Mouse (Mus musculus) urinary bladder, postnatal 4 days (tissue): Measurements from ENCODE around the gene Ebi3.
"Not testable (repeated sequence)": the region's sequence is repeated elsewhere in the genome, so short reads cannot be mapped to it uniquely, and the experiment has no call there.

Experiments
- DNase-seq, 2 experiments: peaks; one replicate each; pipeline ENCODE4 v3.0.0; 2021 to 2022; ENCODE audit warnings: low spot score in 2 of 2

Gene Ebi3

DNA sequence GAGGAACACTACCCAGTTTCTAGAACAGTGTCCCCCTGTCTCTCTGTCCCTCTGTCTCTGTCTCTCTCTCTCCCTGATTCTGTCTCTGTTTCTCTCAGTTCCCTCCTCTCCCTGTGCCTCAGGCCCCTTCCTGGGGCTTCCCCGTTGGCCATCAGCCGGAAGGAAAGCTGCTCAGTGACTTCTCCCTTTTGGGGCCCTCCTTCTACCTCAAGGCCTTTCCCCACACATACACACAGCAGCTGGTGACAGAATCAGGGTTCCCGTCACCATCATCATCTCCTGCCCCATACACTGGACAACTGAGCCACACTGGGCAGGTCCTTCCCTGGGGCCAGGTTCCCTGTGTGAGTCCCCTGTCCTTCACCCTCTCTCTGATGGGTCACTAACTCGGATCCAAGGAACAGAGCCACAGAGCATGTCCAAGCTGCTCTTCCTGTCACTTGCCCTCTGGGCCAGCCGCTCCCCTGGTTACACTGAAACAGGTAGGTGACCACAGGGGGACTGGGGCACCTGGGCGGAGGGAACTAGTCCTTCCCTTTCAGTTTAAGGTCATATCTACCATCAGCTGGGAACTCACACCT, at the start of gene Ebi3:
Ebi3 (plus strand) TSS at position 194 of the 581 bp plus-strand sequence.
- peak; percentile 17 to 57 for DNase-seq

GRCm38 (mm10) chr17:55903087-55903486, 49.4 kb upstream of the Ebi3 start:
- no peak for DNase-seq

GRCm38 (mm10) chr17:55903687-55904086, 48.8 kb upstream of the Ebi3 start:
- DNase-seq = no peak

- DNase-seq = no peak
Measured at GRCm38 (mm10) chr17:55904131-55904530, 48.3 kb upstream of the Ebi3 start.

DNA sequence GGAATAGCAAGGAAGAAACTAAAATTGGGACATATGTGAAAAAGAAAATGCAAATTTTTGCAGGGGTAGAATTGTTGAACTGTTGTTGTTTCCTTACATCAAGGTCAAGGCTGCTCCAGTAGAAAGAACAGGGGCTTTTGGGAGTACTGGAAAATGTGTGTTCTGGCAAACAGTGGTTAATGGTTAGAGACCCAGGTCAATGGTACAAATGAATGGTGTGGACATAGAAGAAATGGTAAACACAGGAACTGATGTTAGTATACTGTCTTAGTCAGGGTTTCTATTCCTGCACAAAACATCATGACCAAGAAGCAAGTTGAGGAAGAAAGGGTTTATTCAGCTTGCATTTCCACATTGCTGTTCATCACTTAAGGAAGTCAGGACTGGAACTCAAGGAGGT, 45.8 kb upstream of the Ebi3 start:
- DNase-seq = no peak

- peak; percentile 48 to 61 for DNase-seq
Measured at GRCm38 (mm10) chr17:55931553-55932502, 20.6 kb upstream of the Ebi3 start.

DNA sequence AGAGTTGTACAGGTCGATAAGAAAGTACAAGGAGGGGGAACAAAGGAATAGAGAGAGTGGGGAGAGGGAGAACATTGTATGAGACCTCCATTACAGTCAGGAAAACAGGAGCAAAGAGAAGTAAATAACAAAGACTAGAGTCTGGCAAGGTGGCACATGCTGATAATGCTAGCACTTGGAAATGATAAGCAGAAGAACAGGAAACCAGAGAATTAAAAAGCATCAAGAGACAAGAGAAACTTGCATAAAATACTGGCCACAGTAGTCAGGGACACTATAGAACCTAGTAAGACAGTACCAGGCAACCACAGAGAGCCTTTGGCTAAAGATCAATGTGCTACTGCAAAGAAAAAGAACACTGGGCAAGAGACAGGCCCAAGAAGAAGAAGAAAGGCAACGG, 19.8 kb upstream of the Ebi3 start:
- DNase-seq = no peak

GRCm38 (mm10) chr17:55933191-55933590, 19.2 kb upstream of the Ebi3 start:
- DNase-seq = peak in 1 of 2 experiments; percentile 57

GRCm38 (mm10) chr17:55944387-55944865, 8.0 kb upstream of the Ebi3 start:
- not testable (repeated sequence) for DNase-seq

DNA sequence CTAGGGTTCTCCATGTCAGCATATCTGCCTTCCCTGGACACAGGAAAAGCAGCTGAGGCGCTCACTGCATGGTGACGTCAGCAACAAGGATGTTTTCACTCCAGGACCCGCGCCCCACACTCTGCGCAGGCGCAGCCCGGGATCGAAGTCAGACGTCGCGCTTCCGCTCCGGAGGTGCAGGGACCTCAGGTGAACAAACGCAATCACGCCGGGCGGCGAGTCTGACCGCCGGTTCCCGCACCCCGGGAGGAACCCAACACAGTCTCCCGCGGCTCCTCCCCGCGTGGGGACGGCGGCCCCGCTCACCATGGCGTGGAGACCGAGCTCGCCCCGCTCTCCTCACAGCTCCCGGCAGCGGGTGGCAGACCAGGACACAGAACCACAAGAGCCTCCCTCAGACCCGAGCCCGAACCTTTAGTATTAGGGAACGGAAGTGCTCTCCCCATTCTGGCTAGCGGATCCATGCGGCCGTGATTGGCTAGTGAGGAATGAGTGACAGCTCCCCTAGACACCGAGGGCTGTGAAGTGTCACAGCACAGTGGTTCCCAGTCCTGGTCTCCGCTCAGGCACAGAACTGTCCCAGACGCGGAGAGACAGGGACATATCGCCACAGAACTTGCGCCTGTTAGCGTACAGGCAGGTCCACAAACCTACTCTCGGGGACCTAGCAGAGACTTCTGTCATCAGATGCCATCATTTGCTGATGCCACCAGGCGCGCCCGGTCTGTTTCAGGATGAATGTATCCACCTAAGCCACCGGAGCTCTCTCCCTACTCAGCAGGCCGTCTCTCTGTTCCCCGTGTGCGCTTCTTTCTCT, 7.4 kb upstream of the Ebi3 start:
- peak; percentile 86 to 91 for DNase-seq

DNA sequence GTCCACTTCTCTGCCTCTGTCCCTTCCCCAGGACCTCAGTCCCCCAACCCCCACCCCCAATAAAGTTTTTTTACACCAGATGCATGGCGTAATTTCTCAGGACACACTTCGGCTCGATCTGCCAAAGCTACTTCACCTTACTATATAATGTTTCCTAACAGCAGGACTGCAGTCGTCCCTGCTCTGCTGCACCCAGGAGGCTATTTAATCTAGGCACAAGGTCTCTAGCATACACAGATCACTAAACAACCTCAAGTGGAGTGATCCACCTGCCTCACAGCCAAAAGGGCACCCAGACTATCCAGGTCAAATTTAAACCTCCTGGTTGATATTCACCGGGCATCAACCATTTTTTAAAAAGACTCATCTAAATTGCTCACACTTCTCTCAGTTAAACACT, 6.7 kb upstream of the Ebi3 start:
- no peak for DNase-seq

- no peak for DNase-seq
Measured at GRCm38 (mm10) chr17:55948647-55949046, 3.8 kb upstream of the Ebi3 start.

- DNase-seq = no peak
Measured at GRCm38 (mm10) chr17:55949400-55949799, 3.0 kb upstream of the Ebi3 start, which contains the start of gene Zfp119b. Gene Zfp119b, minus strand, starts transcription at chr17:55949500.

DNA sequence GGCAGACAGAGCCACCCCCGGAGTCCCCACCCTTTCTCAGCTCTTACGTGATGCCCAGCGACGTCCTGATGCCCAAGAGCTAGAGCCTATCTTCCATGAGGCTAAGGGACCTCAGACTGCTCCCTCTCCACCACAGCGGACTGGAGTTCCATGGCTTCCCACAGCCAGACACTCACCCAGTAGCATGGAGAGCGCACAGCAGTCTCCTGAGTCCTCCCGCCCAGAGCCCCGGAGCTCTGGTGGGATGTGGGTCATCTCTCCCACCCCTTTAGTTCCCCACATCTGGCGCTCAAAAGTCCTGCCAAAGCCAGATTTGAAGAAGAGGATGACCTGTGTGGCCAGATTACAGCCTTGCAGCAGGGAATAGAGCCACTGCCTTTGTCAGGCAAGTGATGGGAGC, 1.8 kb upstream of the Ebi3 start:
- peak in 1 of 2 experiments; percentile 54 for DNase-seq

GRCm38 (mm10) chr17:55952041-55952440, 399 bp upstream of the Ebi3 start:
- no peak for DNase-seq

DNA sequence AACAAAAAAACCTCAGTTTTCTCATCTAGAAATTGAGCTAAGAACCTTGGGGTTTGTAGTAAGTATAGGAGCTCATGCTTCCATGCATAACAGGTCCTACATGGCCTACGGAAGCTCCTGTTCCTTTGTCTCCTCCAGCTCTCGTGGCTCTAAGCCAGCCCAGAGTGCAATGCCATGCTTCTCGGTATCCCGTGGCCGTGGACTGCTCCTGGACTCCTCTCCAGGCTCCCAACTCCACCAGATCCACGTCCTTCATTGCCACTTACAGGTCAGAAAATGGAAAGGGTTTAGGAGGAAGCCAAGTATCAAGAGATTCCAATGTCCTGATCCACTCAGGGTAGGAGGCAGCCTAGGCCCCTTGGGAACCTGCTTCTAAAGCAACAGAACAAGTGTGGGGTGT, 1.3 kb downstream of the Ebi3 start:
- DNase-seq = no peak

DNA sequence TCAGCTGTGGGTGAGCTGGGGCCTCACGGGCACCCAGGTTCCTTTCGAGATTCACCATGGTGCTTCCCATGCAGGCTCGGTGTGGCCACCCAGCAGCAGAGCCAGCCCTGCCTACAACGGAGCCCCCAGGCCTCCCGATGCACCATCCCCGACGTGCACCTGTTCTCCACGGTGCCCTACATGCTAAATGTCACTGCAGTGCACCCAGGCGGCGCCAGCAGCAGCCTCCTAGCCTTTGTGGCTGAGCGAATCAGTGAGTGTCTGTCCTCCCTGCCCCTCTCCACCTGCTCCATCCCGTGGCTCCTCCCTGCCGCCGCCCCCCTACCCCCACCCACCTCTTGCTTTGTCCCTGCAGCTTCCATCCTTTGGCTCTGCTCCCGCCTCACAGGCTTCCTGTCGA, 1.8 kb downstream of the Ebi3 start:
- DNase-seq = peak in 1 of 2 experiments; percentile 56

DNA sequence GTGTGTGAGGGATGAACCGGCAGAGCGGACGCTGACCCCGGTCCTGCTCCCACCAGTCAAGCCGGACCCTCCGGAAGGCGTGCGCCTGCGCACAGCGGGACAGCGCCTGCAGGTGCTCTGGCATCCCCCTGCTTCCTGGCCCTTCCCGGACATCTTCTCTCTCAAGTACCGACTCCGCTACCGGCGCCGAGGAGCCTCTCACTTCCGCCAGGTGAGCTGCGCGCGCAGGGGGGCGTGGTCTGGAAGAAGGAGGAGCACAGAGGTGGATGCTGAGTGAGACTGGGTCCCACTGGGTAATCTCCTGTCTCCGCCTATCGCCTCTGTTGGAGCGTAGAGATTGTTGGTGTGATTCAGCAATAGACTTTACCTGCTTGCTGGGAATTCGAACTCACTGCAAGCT, 3.7 kb downstream of the Ebi3 start:
- DNase-seq = peak; percentile 64 to 81

GRCm38 (mm10) chr17:55956591-55956990, 4.2 kb downstream of the Ebi3 start:
- DNase-seq = peak in 1 of 2 experiments; percentile 53

- peak; percentile 51 to 81 for DNase-seq
Measured at GRCm38 (mm10) chr17:55957168-55957567, 4.7 kb downstream of the Ebi3 start.

- no peak for DNase-seq
Measured at GRCm38 (mm10) chr17:55957726-55958583, 5.5 kb downstream of the Ebi3 start.
